In genomic region chr2:49312629-49313447, GRCm38 (mm10) we compare ENCODE assay signal across 1 mouse cellular context.
TF ChIP-seq lines count a peak whose summit lies in the region.

No protein-coding gene starts in this region.

TF ChIP-seq in CH12.LX, 34 proteins besides CTCF, POLR2A, EP300 and RAD21 (continued from another document):
- TF ChIP-seq MYC (IDR thresholded peaks at IDR 0.05; ENCODE audit: low read depth, low read length) (no peak), GABPA (IDR thresholded peaks at IDR 0.05; ENCODE audit: insufficient replicate concordance, low read depth, low read length) (no peak), JUND (conservative IDR thresholded peaks at IDR 0.05; ENCODE audit: low read depth, low read length) (no peak), NELFE (IDR thresholded peaks at IDR 0.05; ENCODE audit: low read depth, low read length) (no peak), TCF12 (IDR thresholded peaks at IDR 0.05; ENCODE audit: low read depth, low read length) (0 out of 2 replicates have a peak, but pooled peaks have one; percentile 38), MEF2A (IDR thresholded peaks at IDR 0.05; ENCODE audit: borderline replicate concordance, low read depth, low read length) (peak; percentile 67; the same call in 1 of the 2 replicates), ZKSCAN1 (IDR thresholded peaks at IDR 0.05; ENCODE audit: borderline replicate concordance, low read depth, low read length) (no peak), PAX5 (IDR thresholded peaks at IDR 0.05; ENCODE audit: low read length) (no peak), BHLHE40 (IDR thresholded peaks at IDR 0.05; ENCODE audit: low read depth, low read length) (no peak), MAX (IDR thresholded peaks at IDR 0.05; ENCODE audit: low read length) (0 out of 2 replicates have a peak, but pooled peaks have one; percentile 26), MAZ (IDR thresholded peaks at IDR 0.05; ENCODE audit: low read depth, low read length) (no peak), UBTF (IDR thresholded peaks at IDR 0.05; ENCODE audit: low read depth, low read length) (no peak), IRF4 (IDR thresholded peaks at IDR 0.05; ENCODE audit: low read depth, low read length) (peak; percentile 75; the same call in 1 of the 2 replicates), ZC3H11A (IDR thresholded peaks at IDR 0.05; ENCODE audit: low read depth, low read length) (peak; percentile 54)
